Mouse (Mus musculus): ENCODE data around the gene Rbp3.

GRCm38 (mm10) chr14:33958841-33959240, 5.0 kb downstream of the Rbp3 start:
- TF ChIP-seq POLR2A (IDR thresholded peaks at IDR 0.05; ENCODE audit: insufficient read depth, low read depth, low read length) (no peak), CTCF (IDR thresholded peaks at IDR 0.05) (no peak), EP300 (IDR thresholded peaks at IDR 0.05; ENCODE audit: insufficient read depth, low read depth, low read length) (no peak)

Measured in heart, adult 2 months (tissue).